Mouse (Mus musculus): ENCODE data around the gene Wnt2.

The Wnt2 gene

GRCm38 (mm10) chr6:17978324-17978723 is 52.1 kb downstream of the Wnt2 start:
- in situ Hi-C loops (cut with MboI) = no loop called here

GRCm38 (mm10) chr6:17977165-17977564 is 53.2 kb downstream of the Wnt2 start:
- in situ Hi-C loops (cut with MboI) = no loop called here

- in situ Hi-C loops (cut with MboI) = no loop called here
These were observed 56.0 kb downstream of the Wnt2 start for GRCm38 (mm10) chr6:17974416-17974815.

GRCm38 (mm10) chr6:17971393-17971792 is 59.0 kb downstream of the Wnt2 start:
- in situ Hi-C loops (cut with MboI) = no loop called here

DNA sequence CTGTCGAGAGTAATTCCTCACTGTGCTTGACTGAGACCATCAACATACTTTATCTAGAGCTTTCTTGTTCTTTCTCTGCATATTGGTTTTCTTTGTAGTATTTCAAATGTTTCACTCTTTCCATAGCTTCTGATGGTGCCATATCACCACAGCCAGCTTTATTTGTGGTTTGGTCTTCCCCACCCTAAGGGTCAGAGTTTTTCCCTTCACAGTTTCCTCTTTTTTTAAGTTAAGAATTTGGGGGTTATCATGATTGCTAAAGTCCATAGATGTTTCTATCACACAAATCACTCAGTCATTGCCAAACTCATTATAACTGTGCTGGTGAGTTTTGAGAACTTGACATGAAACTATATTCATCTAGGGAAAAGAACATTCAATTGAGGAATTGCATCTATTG is 60.6 kb downstream of the Wnt2 start:
- in situ Hi-C loops (cut with MboI) = no loop called here

GRCm38 (mm10) chr6:17968467-17969144 is 61.8 kb downstream of the Wnt2 start:
- in situ Hi-C loops (cut with MboI) = no loop called here

GRCm38 (mm10) chr6:17963455-17963854 is 66.9 kb downstream of the Wnt2 start:
- in situ Hi-C loops (cut with MboI) = no loop called here

DNA sequence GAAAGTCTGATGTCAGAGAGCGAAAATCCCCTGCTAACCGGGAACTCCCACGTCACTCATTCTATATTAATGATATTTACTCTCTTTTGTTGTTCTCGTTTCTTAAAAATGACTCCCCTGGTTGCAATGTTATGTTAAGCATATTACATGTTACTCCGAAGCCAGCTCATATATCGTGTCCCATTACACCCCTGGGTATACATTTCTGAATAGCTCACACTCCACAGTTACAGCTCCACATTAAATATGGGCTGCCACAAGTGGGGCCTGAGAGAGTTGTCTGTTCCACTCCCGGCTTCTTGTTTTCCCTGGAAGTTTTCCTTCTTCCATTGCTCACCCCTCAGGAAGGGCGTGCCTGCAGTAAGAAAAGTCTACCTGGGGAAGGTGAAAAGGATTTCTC is 78.6 kb downstream of the Wnt2 start:
- in situ Hi-C loops (cut with MboI) = no loop called here

DNA sequence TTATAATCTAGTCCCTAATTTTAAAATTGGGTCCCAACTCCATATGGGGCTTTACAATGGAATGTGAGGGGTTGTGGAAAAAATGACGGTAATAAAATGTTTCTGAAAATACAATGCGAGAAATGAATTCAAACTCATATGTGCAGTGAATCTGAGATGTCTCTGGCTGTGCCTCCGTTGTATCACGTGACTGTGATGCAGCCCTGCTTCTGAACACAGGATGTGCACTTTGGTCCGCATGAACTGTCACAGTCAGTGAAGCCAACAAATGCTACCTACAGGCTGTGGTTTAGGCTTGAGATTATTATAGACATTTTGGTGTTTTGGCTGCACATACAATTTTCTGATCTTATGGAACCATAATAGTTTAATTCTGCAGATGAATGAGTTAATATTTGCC is 81.3 kb downstream of the Wnt2 start:
- in situ Hi-C loops (cut with MboI) = no loop called here

DNA sequence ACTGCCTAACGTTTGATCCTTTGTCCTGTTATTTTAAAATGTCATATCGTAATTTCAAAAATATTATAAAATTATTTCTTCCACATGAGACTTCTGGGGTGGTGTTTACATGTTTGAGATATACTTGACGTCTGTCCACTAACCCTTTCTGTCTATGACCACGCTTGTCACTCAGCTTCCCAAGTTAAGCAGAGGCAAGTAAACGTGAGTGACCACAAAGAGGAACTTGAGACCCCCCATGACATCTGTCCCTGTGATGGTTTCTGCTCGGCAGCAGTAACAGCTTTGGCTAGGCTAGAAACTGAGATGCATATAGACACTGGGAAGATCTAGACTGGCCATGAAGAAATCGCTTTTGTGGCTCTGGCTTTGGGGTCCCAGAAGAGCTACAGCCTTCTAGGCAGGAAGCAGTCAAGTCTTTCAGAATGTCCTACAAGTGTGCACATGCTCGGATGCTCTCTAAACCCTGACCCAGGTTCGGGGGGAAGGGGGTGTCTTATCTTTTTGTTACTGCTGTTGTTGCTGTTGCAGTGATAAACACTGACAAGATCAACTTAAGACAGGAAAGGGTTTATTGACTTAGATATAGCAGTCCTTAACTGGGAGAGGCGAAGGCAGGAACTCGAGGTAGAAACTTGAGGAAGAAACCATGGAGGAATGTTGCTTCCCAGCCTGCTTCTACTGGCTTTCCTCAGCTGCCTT is 83.1 kb downstream of the Wnt2 start:
- in situ Hi-C loops (cut with MboI) = no loop called here

DNA sequence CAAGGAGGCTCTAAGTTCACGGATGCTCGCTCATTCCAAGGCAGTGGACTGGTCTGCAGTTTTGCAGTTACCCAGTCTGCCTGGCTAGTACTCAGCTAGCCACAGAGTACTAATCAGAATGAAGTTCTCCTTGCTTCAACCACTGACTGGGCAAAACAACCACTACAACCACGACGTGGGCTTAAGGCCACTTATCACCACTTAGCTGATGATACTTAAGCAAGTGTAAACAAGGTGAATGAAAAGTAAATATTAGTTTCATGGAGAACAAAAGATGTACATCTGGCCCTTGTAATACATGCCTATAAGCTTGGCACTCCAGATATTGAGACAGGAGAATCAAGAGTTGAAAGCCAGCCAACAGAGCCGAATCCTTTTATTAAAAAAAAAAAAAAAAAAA is 83.9 kb downstream of the Wnt2 start:
- in situ Hi-C loops (cut with MboI) = no loop called here

- in situ Hi-C loops (cut with MboI) = no loop called here
These were observed 86.3 kb downstream of the Wnt2 start for GRCm38 (mm10) chr6:17943877-17944617.

DNA sequence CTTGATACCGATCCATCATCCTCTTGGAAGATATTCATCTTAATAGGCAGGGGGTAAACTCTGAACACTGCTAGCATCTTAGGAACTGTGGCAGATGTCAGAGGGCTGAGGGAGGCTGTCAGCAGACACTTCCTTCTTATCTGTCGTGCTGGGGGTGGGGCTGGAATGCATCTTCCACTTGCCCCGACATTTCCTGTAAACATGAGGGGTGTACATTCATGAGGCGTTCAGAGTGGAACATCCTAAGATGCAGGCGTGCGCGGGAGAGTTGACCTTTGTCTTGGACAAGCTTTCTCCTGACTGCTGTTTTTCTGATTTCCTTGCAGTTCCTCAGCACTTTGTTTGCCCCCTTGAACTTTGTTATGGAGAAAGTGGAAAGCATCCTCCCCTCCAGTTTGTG is 88.0 kb downstream of the Wnt2 start:
- in situ Hi-C loops (cut with MboI) = no loop called here

- in situ Hi-C loops (cut with MboI) = no loop called here
These were observed 88.5 kb downstream of the Wnt2 start for GRCm38 (mm10) chr6:17941916-17942315.
